Mouse (Mus musculus) heart, postnatal 14 days (tissue): ENCODE data around the gene Cfap58. TPM values are rescaled to one million over a fixed set of nuclear protein-coding genes. Genes with fewer than 3 reads are reported as not detected.

Source experiments
- DNase-seq, 2 experiments: peaks; one replicate each; pipeline ENCODE4 v3.0.0; 2021 to 2022
- intact Hi-C: fragments of 180-260 bp; cut with DNase I; formaldehyde crosslinking; loops from one replicate; pipeline ENCODE4 v1.15.1; 2025
- microRNA-seq, 2 experiments: library from miRNA; unstranded; fragments of <30 nt; microRNA quantifications; one replicate each; pipeline ENCODE4 v1.2.0; 2021 to 2022
- total RNA-seq, 2 experiments: library from RNA; stranded (reverse); gene quantifications; 2 replicates each; pipeline ENCODE4 v1.2.3; 2021

Gene Cfap58
- total RNA-seq, 2 experiments from 2014 or later: 1.3 to 2.1 TPM

DNA sequence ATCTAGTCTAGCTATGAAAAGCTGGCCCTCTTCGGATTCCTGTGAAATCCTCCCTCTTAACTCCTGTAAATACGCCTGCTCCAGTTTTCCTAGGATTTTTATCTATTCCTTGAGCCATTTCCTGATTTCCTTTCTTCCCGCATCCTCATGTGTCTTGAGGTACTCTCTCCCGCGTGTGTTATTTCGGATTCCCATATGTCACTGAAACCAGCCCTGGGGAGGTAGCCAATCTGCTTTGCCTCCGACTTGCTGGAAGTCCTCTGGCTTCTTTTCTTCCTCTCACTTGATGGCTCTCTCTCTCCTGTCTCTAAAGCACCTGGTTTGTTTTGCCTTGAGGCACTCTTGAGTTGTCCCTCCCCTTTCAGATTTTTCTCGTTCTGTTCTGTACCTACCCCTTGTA, 87.9 kb downstream of the Cfap58 start:
- intact Hi-C loops: no loop called here
- no peak for DNase-seq

DNA sequence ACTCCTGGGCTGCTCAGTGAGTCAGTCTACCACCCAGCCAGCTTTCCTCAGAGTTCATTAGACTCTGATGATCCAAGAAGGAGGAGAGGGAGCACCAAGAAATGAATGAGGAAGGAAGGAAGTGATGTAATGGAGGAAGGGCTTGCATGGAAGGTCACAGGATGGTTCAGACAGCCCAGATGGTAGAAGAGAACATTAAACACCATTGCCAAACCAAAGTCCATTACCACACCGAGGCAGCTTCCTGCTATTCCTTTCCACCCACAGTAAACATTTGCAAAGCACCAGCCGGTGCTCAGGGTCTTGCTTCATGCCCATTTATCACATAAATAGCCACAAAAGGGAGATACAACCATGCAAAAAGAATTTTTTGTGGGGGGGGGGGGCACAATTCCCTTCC, 89.4 kb downstream of the Cfap58 start:
- intact Hi-C loops: no loop called here
- no peak for DNase-seq

DNA sequence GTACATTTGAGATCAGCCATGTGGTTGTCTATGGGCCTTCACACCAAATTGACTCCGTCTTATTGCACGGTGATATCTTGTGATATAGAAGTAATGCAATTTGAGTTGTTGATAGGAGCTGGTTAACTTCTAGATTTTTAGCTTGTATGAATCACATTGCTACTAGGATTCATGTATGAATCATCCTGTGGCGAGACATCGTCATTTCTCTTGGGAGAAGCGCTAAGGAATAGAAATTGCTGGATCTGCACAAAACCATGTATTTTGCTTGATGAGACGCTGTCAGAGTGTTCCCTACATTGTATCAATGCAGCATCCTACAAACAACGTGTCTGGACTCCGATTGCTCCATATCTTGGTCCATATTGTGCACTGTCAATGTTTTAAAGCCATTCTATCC, 102.1 kb downstream of the Cfap58 start:
- no peak for DNase-seq
- intact Hi-C loops: no loop called here

DNA sequence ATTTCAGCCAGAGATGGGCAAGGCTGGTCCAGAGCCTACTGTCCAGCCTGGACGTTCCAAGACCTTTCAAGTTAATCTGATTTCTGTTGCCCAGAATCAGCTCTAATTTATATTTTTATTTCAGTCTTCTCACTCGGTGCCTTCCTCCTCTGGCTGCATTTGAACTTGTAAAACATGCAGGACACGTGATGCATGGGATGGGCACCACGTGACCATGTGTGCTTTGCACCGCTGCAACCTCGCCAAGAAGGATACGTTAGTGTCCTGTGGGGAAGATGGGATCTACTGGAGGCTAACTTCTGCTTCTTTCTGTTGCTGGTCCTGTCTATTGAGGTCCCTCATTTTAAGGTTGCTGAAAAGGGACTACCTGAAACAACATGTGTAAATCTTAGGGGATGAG, 109.8 kb downstream of the Cfap58 start:
- no peak for DNase-seq
- intact Hi-C loops: no loop called here

DNA sequence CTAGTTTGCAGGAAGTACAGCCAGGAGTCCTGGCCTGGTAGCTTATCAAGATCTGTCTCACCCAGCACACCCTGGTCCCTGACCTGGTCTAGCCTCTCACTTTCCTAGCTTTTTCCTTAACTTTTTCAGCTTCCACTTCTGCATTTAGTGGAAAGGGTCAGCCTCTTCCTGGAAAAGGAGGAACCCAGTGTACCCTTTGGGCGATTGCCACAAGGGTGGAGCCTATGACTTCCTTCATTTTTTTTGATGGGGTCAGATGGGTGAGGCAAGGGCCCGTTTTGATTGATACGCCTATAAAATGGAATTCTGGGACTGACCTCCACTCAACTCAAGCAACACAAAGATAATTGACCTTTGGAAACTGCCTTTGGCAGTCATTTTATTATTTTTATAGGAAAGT, 111.9 kb downstream of the Cfap58 start:
- intact Hi-C loops: no loop called here
- DNase-seq: no peak

DNA sequence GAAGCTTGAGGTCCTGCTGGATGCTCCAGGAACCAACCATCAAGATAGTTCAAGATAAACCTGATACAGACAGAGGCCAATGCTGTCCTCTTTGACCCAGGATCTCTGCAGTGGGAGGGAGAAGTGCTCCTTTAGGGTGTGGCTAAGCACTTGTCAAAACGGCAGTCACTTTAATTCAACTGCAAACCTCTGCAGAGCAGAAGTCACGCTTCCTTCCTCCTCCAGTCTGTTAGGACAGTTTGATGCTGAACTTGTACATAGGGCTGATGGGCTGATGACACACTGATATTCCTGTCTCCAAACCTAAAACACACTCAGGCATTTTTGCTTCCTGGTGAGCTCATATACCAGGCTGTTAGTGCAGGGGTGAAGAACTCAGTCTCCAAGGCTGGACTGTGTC, 125.8 kb downstream of the Cfap58 start:
- intact Hi-C loops: no loop called here
- no peak for DNase-seq

DNA sequence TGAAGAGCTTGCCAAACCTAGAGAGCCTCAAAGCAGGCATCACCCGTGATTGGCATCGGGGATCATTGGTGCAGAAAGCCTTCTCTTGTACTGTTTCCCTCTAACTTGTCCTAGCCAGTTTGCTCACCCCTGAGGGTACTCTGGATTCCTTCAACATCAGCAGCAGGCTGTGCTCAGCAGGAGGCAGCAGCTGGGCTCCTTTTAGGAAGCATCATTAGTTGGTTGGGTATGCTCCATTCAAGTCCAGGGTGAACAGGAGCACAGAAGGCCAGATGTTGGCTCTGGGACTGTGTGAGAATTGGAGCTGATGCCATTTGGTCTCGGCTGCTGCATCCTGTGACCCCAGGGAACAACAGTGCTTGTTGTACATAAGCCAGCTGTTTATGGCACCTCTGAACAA, 142.2 kb downstream of the Cfap58 start:
- intact Hi-C loops: no loop called here

DNA sequence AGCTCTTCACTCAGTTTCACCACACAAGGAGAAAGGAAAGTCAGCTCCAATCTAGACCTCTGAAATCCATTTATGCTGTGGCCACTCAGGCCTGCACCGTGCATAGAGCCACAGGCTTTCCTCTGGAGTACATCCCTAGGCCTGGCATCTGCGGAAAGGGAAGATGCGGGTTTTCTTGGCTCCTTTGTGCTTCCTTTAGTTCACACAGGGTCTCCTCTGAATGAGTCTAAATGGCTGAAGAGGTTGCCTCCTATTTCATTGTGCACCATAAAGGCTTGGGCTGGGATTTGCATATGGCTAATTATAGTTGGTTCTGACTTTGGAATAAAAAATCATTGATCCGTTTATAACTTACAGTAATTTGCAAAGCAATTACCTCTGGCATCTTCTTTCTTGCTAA, 144.0 kb downstream of the Cfap58 start:
- no peak for DNase-seq
- intact Hi-C loops: no loop called here

More for the DNA sequence above, 142.2 kb downstream of the Cfap58 start:
- DNase-seq: peak in 1 of 2 experiments; percentile 3

Small RNA genes within 50 kb of the gene (microRNA-seq; reads per million reads assigned to microRNA genes)
- 0 reads per million in 2 experiments for gene Gm22240

Other genes with a start within 250 kb of the Cfap58 start
- gene Col17a1, start 245.6 kb upstream of the Cfap58 start, total RNA-seq: under 1 TPM; 0.10 to 0.14 TPM
- 10 to 100 TPM; 60.7 to 66.1 TPM for gene Sfr1, start 206.0 kb upstream of the Cfap58 start, total RNA-seq
- 100 to 1,000 TPM; 133 to 134 TPM for gene Gsto1, start 82.7 kb upstream of the Cfap58 start, total RNA-seq
- gene Gsto2, start 72.1 kb upstream of the Cfap58 start, total RNA-seq: 1 to 10 TPM; 1.6 to 1.7 TPM
- under 1 TPM in 1 of 2 experiments, not detected in 1; 0.81 TPM for gene Cfap43, start 18.4 kb upstream of the Cfap58 start, total RNA-seq
- 1 to 10 TPM; 8.0 to 8.1 TPM for gene Itprip, start 18.4 kb upstream of the Cfap58 start, total RNA-seq